Comparison of ENCODE assay signal across 9 mouse cellular contexts in the genomic region with DNA sequence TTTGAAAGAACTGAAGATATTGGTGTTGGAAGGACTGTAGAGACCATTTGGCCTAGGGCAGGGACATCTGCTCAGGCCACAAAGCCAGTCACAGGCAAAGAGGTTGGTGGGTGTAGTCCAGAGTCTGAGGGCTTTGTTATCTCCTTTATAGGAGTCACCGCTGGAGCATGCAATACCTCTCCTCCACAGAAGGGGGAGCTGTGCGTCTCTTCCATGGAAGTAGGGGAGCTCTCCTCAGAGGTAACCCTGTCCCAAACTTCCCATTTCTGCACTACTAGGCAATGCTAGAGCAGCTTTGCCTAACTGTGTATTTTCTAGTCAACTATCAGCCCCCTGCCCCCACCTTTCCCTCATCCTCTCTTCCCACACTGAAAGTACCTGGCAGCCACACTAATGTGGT.
DNase-seq lines count a peak whose midpoint lies in the region; ATAC-seq and TF ChIP-seq lines count a peak whose summit lies in the region.
"Had no signal": no experiment of that assay in that cellular context is flagged by ENCODE, and none has a peak within 500 bp of the region (broad histone marks: within the 10 kb centered on the region; RNA-seq: fewer than 3 reads in every experiment).

No protein-coding gene starts in this region.

- H3K9ac ChIP-seq in intestine, postnatal 0 days (ENCODE audit: low read depth, low read length), result no peak overlapping the region
- no peak overlapping the region for H3K9ac ChIP-seq in intestine, embryonic 15.5 days
- H3K9ac ChIP-seq in lung, postnatal 0 days (replicated peaks; ENCODE audit: low read depth), result no peak overlapping the region
- H3K9ac ChIP-seq: limb, embryonic 12.5 days had no signal

- H3K27ac ChIP-seq in intestine, postnatal 0 days (ENCODE audit: low read depth, low read length), result no peak overlapping the region
- no peak overlapping the region for H3K27ac ChIP-seq in intestine, embryonic 15.5 days
- no peak overlapping the region for H3K27ac ChIP-seq in lung, postnatal 0 days (ENCODE audit: low read length)
- H3K27ac ChIP-seq: limb, embryonic 12.5 days had no signal

- intact Hi-C loops in left cerebral cortex, postnatal 25 days (cut with DNase I), result no loop called here

- no peaks in the 10 kb centered on the region for H3K36me3 ChIP-seq in intestine, postnatal 0 days (ENCODE audit: control insufficient read depth, insufficient read depth)
- H3K36me3 ChIP-seq in intestine, embryonic 15.5 days, result no peaks in the 10 kb centered on the region
- H3K36me3 ChIP-seq in lung, postnatal 0 days (ENCODE audit: insufficient read depth, low read length), result no peaks in the 10 kb centered on the region
- H3K36me3 ChIP-seq: limb, embryonic 12.5 days had no signal

- H3K27me3 ChIP-seq in intestine, postnatal 0 days (replicated peaks; ENCODE audit: control insufficient read depth, insufficient read depth, low read length), result no peaks in the 10 kb centered on the region
- H3K27me3 ChIP-seq in intestine, embryonic 15.5 days (replicated peaks), result no peaks in the 10 kb centered on the region
- H3K27me3 ChIP-seq in lung, postnatal 0 days (replicated peaks; ENCODE audit: insufficient read depth, low read length), result no peaks in the 10 kb centered on the region
- H3K27me3 ChIP-seq: limb, embryonic 12.5 days had no signal

- H3K4me3 ChIP-seq in intestine, postnatal 0 days (ENCODE audit: low read depth, low read length), result no peak overlapping the region
- no peak overlapping the region for H3K4me3 ChIP-seq in intestine, embryonic 15.5 days (replicated peaks)
- H3K4me3 ChIP-seq in lung, postnatal 0 days (ENCODE audit: low read depth, low read length), result no peak overlapping the region
- H3K4me3 ChIP-seq: limb, embryonic 12.5 days had no signal

- 53% methylated on average over 2 of the region's 2 CpGs for WGBS in intestine, postnatal 0 days
- 47% methylated on average over 2 of the region's 2 CpGs for WGBS in intestine, embryonic 15.5 days
- 57% methylated on average over 2 of the region's 2 CpGs for WGBS in lung, postnatal 0 days

- DNase-seq in B cell, adult 2 months, result peak; percentile 48 to 53
- peak; percentile 64 for DNase-seq in R1 (ENCODE audit: low read depth, low spot score)
- peak; percentile 25 for DNase-seq in lung, postnatal 0 days (ENCODE audit: low spot score)
- no peak for DNase-seq in urinary bladder, postnatal 25 days (ENCODE audit: low spot score)
- DNase-seq in left cerebral cortex, postnatal 25 days (ENCODE audit: low spot score in 2 of 2), result no peak
- no peak for DNase-seq in gastrocnemius, postnatal 25 days

- no peaks in the 10 kb centered on the region for H3K9me3 ChIP-seq in intestine, postnatal 0 days (ENCODE audit: control insufficient read depth)
- H3K9me3 ChIP-seq in intestine, embryonic 15.5 days, result no peaks in the 10 kb centered on the region
- H3K9me3 ChIP-seq in lung, postnatal 0 days (ENCODE audit: low read length), result no peaks in the 10 kb centered on the region
- H3K9me3 ChIP-seq: limb, embryonic 12.5 days had no signal

- ATAC-seq in intestine, postnatal 0 days, result no peak
- no peak for ATAC-seq in intestine, embryonic 15.5 days
- no peak for ATAC-seq in lung, postnatal 0 days

- H3K4me1 ChIP-seq in intestine, postnatal 0 days (replicated peaks; ENCODE audit: control insufficient read depth, insufficient read depth, low read length), result no peaks in the 10 kb centered on the region
- H3K4me1 ChIP-seq in intestine, embryonic 15.5 days (replicated peaks), result 0 out of 2 replicates have a peak, but pooled peaks cover 2% of the 10 kb centered on the region
- peaks cover under 1% of the 10 kb centered on the region; the same call in 1 of the 2 replicates for H3K4me1 ChIP-seq in lung, postnatal 0 days (ENCODE audit: insufficient read depth, low read depth, low read length)
- H3K4me1 ChIP-seq: limb, embryonic 12.5 days had no signal

- TF ChIP-seq EP300 in lung, postnatal 0 days (IDR thresholded peaks at IDR 0.05), result no peak

- peak; percentile 67 for TF ChIP-seq CTCF in intestine, postnatal 0 days (IDR thresholded peaks at IDR 0.05; ENCODE audit: low read depth)
- peak; percentile 62 for TF ChIP-seq CTCF in lung, postnatal 0 days (IDR thresholded peaks at IDR 0.05)

- no peak overlapping the region for H3K4me2 ChIP-seq in intestine, postnatal 0 days (replicated peaks; ENCODE audit: low read depth)
- H3K4me2 ChIP-seq in intestine, embryonic 15.5 days (replicated peaks), result no peak overlapping the region
- H3K4me2 ChIP-seq in lung, postnatal 0 days (replicated peaks; ENCODE audit: low read depth, low read length), result no peak overlapping the region
- H3K4me2 ChIP-seq: limb, embryonic 12.5 days had no signal

Comparison
In these comparisons a context has a peak if more than half of its experiments do, and no peak if none do; other contexts are left out.
1. DNase-seq: peak in B cell, adult 2 months (2 of 2), R1 (single experiment) and lung, postnatal 0 days (single experiment); none in urinary bladder, postnatal 25 days (single experiment), left cerebral cortex, postnatal 25 days (0 of 2) and gastrocnemius, postnatal 25 days (single experiment).